Mouse (Mus musculus) ES-Bruce4 (cell line): Measurements from ENCODE around the gene Klhdc8a. TPM values are rescaled to one million over a fixed set of nuclear protein-coding genes. Genes with fewer than 3 reads are reported as not detected.

Experiments
- H3K27ac ChIP-seq: 2 replicates; pipeline ENCODE4 v1.5.1; 2012; ENCODE audit warnings: low read length, inconsistent platforms; ENCODE audit not compliant: insufficient read depth
- H3K27me3 ChIP-seq: 2 replicates; pipeline ENCODE4 v1.6.1; 2012; ENCODE audit warnings: mild to moderate bottlenecking, low read length, inconsistent platforms; ENCODE audit not compliant: control insufficient read depth, poor library complexity, insufficient read depth, severe bottlenecking
- H3K36me3 ChIP-seq: 2 replicates; pipeline ENCODE4 v1.6.1; 2012; ENCODE audit warnings: inconsistent platforms, mild to moderate bottlenecking, low read length, moderate library complexity; ENCODE audit not compliant: control insufficient read depth, poor library complexity, insufficient read depth, severe bottlenecking
- H3K4me1 ChIP-seq: one replicate; pipeline ENCODE4 v1.8.1; 2011; ENCODE audit warnings: low read length; ENCODE audit not compliant: control insufficient read depth, insufficient read depth
- H3K4me3 ChIP-seq: 2 replicates; pipeline ENCODE4 v1.5.1; 2011; ENCODE audit warnings: low read depth, mild to moderate bottlenecking, low read length
- H3K9ac ChIP-seq: 2 replicates; pipeline ENCODE4 v1.6.1; 2012; ENCODE audit warnings: low read depth, mild to moderate bottlenecking, inconsistent platforms; ENCODE audit not compliant: poor library complexity, severe bottlenecking
- H3K9me3 ChIP-seq: replicated peaks from 2 replicates; pipeline ENCODE4 v1.6.1; 2012; ENCODE audit warnings: mild to moderate bottlenecking, low read length, inconsistent platforms; ENCODE audit not compliant: control insufficient read depth, poor library complexity, insufficient read depth, severe bottlenecking
- CTCF ChIP-seq: IDR thresholded peaks from one replicate; pipeline ENCODE4 v1.8.1; 2011; ENCODE audit warnings: low read depth, low read length
- EP300 ChIP-seq: IDR thresholded peaks from 2 replicates; pipeline ENCODE4 v1.6.1; 2011; ENCODE audit warnings: low read depth, low read length; ENCODE audit not compliant: insufficient read depth
- POLR2A ChIP-seq: IDR thresholded peaks from one replicate; pipeline ENCODE4 v1.8.1; 2011; ENCODE audit warnings: low read length; ENCODE audit not compliant: insufficient read depth
- polyA plus RNA-seq: library from polyadenylated mRNA; stranded (reverse); fragments of >200 nt; gene quantifications from 2 replicates; pipeline ENCODE4 v1.2.4, GENCODE M21; 2011; ENCODE audit warnings: low read depth; ENCODE audit not compliant: missing spikeins, insufficient read depth, insufficient read length

Gene Klhdc8a
- polyA plus RNA-seq, 1 experiment: 0.60 TPM

- peaks cover 18% of the 10 kb centered on the region for H3K4me1 ChIP-seq
- no peaks in the 10 kb centered on the region for H3K9me3 ChIP-seq
- H3K27ac ChIP-seq: no peak overlapping the region
These were observed 39.7 kb downstream of the Klhdc8a start for GRCm38 (mm10) chr1:132338027-132338660.

GRCm38 (mm10) chr1:132341731-132342501 is 43.5 kb downstream of the Klhdc8a start:
- no peak overlapping the region for H3K9ac ChIP-seq

More at GRCm38 (mm10) chr1:132338027-132338660, 39.7 kb downstream of the Klhdc8a start:
- TF ChIP-seq CTCF (no peak), POLR2A (no peak), EP300 (no peak)
- Histone ChIP-seq H3K27me3 (no peaks in the 10 kb centered on the region), H3K9ac (no peak overlapping the region), H3K36me3 (no peaks in the 10 kb centered on the region), H3K4me3 (no peak overlapping the region)

DNA sequence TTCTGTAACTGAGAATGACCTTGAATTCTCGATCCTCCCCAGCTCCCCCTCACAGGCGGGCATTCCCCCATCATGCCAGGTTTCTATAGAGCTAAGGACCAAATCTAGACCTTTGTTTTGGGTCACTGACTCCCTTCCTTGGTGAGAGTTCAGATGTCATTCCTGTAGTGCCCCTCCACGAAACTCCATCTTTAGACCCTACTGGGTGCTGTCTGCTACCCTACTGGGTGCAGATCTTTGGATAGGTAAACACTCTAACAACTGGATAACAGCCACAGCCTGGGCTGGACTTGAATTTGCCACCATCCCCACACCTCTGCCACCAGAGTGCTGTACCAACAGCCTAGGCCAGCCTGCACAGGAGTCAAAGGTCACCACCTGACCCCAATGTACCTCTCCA is 44.1 kb downstream of the Klhdc8a start:
- Histone ChIP-seq H3K4me1 (peaks cover 7% of the 10 kb centered on the region), H3K27ac (peak overlapping the region; percentile 22), H3K9me3 (no peaks in the 10 kb centered on the region), H3K27me3 (no peaks in the 10 kb centered on the region), H3K9ac (no peak overlapping the region), H3K4me3 (no peak overlapping the region), H3K36me3 (no peaks in the 10 kb centered on the region)
- TF ChIP-seq EP300 (no peak), CTCF (no peak), POLR2A (no peak)

More at GRCm38 (mm10) chr1:132341731-132342501, 43.5 kb downstream of the Klhdc8a start:
- H3K27ac ChIP-seq: peak overlapping the region; percentile 58
- TF ChIP-seq POLR2A: no peak
- TF ChIP-seq CTCF: no peak
- TF ChIP-seq EP300: no peak
- H3K9me3 ChIP-seq: no peaks in the 10 kb centered on the region
- no peaks in the 10 kb centered on the region for H3K36me3 ChIP-seq
- no peaks in the 10 kb centered on the region for H3K27me3 ChIP-seq
- no peak overlapping the region for H3K4me3 ChIP-seq
- H3K4me1 ChIP-seq: peaks cover 7% of the 10 kb centered on the region

- no peak overlapping the region for H3K4me3 ChIP-seq
- H3K9me3 ChIP-seq: no peaks in the 10 kb centered on the region
- H3K27ac ChIP-seq: no peak overlapping the region
- H3K36me3 ChIP-seq: no peaks in the 10 kb centered on the region
- H3K9ac ChIP-seq: no peak overlapping the region
- no peak for TF ChIP-seq POLR2A
- no peak for TF ChIP-seq CTCF
- TF ChIP-seq EP300: no peak
- H3K4me1 ChIP-seq: peaks cover 7% of the 10 kb centered on the region
- H3K27me3 ChIP-seq: no peaks in the 10 kb centered on the region
These were observed 44.8 kb downstream of the Klhdc8a start for GRCm38 (mm10) chr1:132343191-132343590.

- no peaks in the 10 kb centered on the region for H3K27me3 ChIP-seq
- no peak overlapping the region for H3K4me3 ChIP-seq
- no peak overlapping the region for H3K27ac ChIP-seq
- H3K9me3 ChIP-seq: no peaks in the 10 kb centered on the region
- no peaks in the 10 kb centered on the region for H3K36me3 ChIP-seq
- H3K9ac ChIP-seq: no peak overlapping the region
- TF ChIP-seq POLR2A (no peak), EP300 (no peak), CTCF (no peak)
- H3K4me1 ChIP-seq: peaks cover 7% of the 10 kb centered on the region
These were observed 45.2 kb downstream of the Klhdc8a start for GRCm38 (mm10) chr1:132343656-132344055.

- Histone ChIP-seq H3K36me3 (no peaks in the 10 kb centered on the region), H3K9me3 (no peaks in the 10 kb centered on the region), H3K9ac (no peak overlapping the region), H3K27me3 (no peaks in the 10 kb centered on the region), H3K27ac (no peak overlapping the region), H3K4me3 (no peak overlapping the region), H3K4me1 (peaks cover 7% of the 10 kb centered on the region)
- TF ChIP-seq POLR2A: no peak
- TF ChIP-seq CTCF: no peak
- no peak for TF ChIP-seq EP300
These were observed 47.1 kb downstream of the Klhdc8a start for GRCm38 (mm10) chr1:132345514-132345913.
